Mouse (Mus musculus) C2C12 (cell line): ENCODE results near the gene Fbxo31. TPM values are rescaled to one million over a fixed set of nuclear protein-coding genes. Genes with fewer than 3 reads are reported as not detected.

Experiments used
- H3K27me3 ChIP-seq: one replicate; pipeline ENCODE4 v1.6.1; 2011; ENCODE audit not compliant: control insufficient read depth, insufficient read depth, insufficient read length
- H3K36me3 ChIP-seq: one replicate; pipeline ENCODE4 v1.6.1; 2011; ENCODE audit not compliant: control insufficient read depth, insufficient read depth
- H3K4me3 ChIP-seq: one replicate; pipeline ENCODE4 v1.5.1; 2011; ENCODE audit warnings: mild to moderate bottlenecking, control low read depth; ENCODE audit not compliant: poor library complexity, insufficient read depth, severe bottlenecking
- H3K79me2 ChIP-seq: one replicate; pipeline ENCODE4 v1.6.1; 2011; ENCODE audit not compliant: control insufficient read depth, insufficient read depth
- H3K79me3 ChIP-seq: one replicate; pipeline ENCODE4 v1.6.1; 2011; ENCODE audit warnings: low read depth, control low read depth
- H3ac ChIP-seq: one replicate; pipeline ENCODE3; 2011; ENCODE audit warnings: low read depth; ENCODE audit not compliant: control insufficient read depth, insufficient read length
- CEBPB ChIP-seq: IDR thresholded peaks from one replicate; pipeline ENCODE4 v1.6.1; 2011; ENCODE audit warnings: low read depth, mild to moderate bottlenecking, control low read depth, moderate library complexity
- CTCF ChIP-seq: IDR thresholded peaks from one replicate; pipeline ENCODE4 v1.5.1; 2011; ENCODE audit not compliant: control insufficient read depth, insufficient read depth, insufficient read length
- FOSL1 ChIP-seq: IDR thresholded peaks from one replicate; pipeline ENCODE4 v1.8.0; 2011; ENCODE audit warnings: mild to moderate bottlenecking, low read length; ENCODE audit not compliant: poor library complexity, insufficient read depth, severe bottlenecking
- MAX ChIP-seq: IDR thresholded peaks from one replicate; pipeline ENCODE4 v1.6.1; 2011; ENCODE audit warnings: mild to moderate bottlenecking, control low read depth
- MYOD1 ChIP-seq: IDR thresholded peaks from one replicate; pipeline ENCODE4 v1.6.1; 2011; ENCODE audit warnings: low read depth; ENCODE audit not compliant: control insufficient read depth, insufficient read length
- MYOG ChIP-seq: IDR thresholded peaks from one replicate; pipeline ENCODE4 v1.6.1; 2011; ENCODE audit not compliant: control insufficient read depth, insufficient read length; ENCODE audit errors: extremely low read depth
- USF1 ChIP-seq: IDR thresholded peaks from one replicate; pipeline ENCODE4 v1.6.1; 2011; ENCODE audit warnings: low read depth, mild to moderate bottlenecking, control low read depth, moderate library complexity
- polyA plus RNA-seq: library from polyadenylated mRNA; unstranded; fragments of >200 nt; fragmentation: generic; extraction: Trizol; gene quantifications from one replicate; pipeline ENCODE4 v1.2.1, GENCODE M21; 2012; ENCODE audit warnings: missing spikeins

The Fbxo31 gene
- polyA plus RNA-seq, 1 experiment, result 9.4 TPM

DNA sequence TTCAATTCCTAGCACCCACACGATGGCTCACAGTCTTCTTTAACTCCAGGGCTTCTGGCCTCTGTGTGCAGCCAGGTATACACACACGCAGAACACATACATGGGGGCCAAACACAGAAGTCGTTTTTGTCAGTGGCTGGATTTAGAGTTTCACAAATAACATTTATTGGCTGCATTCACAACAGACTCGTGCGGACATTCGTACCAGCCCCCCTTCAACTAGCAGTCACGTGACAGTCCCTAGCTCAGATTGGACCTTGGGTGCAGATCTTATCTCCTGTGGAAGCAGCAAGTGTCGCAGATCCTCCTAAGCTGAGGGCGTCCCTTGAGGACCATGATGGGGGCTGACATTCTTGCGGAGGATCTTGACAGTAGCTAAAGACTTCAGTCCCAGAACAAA is 48.0 kb downstream of the Fbxo31 start:
- Histone ChIP-seq H3K36me3 (no peaks in the 10 kb centered on the region), H3K27me3 (peaks cover 46% of the 10 kb centered on the region), H3K79me2 (no peaks in the 10 kb centered on the region), H3ac (no peak overlapping the region), H3K4me3 (no peak overlapping the region), H3K79me3 (no peaks in the 10 kb centered on the region)
- no peak for TF ChIP-seq MYOD1

DNA sequence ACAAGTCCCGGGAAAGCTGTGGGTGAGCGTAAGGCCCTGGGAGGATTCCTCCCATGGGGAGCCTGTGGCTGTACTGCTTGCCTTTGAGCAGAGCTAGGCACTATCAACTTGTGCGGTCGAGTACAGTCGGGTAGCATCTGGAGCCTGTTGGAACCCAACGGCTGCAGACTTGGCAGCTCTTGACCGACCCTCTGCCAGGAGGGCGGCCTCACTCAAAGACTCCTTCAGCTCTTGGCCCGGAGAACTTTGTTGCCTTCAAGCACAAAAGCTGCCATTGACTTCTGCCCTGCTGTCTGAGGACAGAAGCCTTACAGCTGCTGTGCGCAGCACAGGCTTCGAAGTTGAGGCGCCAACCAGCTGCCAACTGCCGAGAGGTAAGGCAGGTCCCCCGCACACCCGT is 49.8 kb downstream of the Fbxo31 start:
- Histone ChIP-seq H3K36me3 (no peaks in the 10 kb centered on the region), H3K79me2 (no peaks in the 10 kb centered on the region), H3K79me3 (no peaks in the 10 kb centered on the region), H3K4me3 (no peak overlapping the region), H3ac (no peak overlapping the region), H3K27me3 (peaks cover 56% of the 10 kb centered on the region)
- TF ChIP-seq MYOD1 (no peak), CEBPB (no peak), FOSL1 (no peak), MAX (no peak), USF1 (no peak), MYOG (no peak), CTCF (no peak)

DNA sequence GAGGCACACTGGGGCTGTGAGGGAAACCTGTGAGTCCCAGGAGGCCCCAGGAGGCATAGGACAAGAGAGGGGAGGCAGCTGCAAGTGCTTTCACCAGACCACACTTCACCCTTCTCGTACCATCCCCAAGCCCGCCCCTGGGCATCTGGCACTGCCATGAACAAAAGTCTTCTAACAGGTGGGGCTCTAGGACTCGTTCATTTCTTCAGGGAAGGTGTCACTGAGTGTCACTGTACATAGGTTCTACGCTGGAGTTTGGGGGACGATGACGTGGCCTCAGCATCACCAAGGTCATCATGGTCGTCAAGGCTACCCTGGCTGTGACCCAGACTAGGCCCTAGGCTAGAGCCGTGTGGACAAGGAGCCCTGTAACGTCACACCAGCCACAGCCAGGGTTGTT is 50.9 kb downstream of the Fbxo31 start:
- Histone ChIP-seq H3K79me3 (no peaks in the 10 kb centered on the region), H3K27me3 (peaks cover 56% of the 10 kb centered on the region), H3K4me3 (no peak overlapping the region), H3K79me2 (no peaks in the 10 kb centered on the region), H3ac (no peak overlapping the region), H3K36me3 (no peaks in the 10 kb centered on the region)
- TF ChIP-seq CEBPB (no peak), MYOD1 (no peak), MYOG (no peak), MAX (no peak), USF1 (no peak), FOSL1 (no peak), CTCF (no peak)

DNA sequence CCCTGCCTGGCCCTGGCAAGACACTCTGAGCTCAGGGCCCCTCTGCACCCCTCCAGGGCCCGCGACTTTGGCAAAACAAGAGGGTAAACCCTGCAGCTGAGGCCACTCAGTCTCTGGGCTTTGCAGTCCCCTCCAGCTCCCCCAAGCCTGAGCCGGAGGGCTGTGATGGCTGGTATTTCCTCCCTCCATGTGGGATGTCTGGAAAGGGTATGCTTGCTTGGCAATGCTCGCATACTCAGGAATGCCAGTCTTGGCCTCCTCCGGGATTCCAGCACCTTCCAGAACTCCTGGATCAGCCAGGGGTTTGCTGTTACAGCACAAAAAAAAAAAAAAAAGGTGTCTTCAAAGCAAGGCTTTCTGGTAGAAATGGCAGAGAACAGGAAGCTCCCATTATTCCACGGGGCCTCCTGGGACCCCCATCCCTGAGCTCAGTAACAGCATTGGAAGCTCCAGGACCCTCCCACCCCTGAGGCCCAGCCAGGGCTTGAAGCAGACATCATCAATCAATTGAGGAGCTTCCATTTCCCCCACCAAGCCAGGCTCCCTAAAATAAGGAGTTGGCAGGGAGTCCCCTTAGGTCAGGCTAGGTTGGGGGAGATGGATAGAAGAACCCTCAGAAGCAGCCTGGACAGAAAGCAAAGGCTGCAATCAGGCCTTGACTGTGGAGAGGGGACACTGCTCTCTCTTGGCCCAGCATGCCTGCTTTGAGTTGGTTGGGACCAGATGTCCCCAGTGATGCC is 51.6 kb downstream of the Fbxo31 start:
- TF ChIP-seq CTCF (no peak), FOSL1 (no peak), MYOD1 (no peak), USF1 (no peak)
- Histone ChIP-seq H3K79me3 (no peaks in the 10 kb centered on the region), H3ac (no peak overlapping the region), H3K79me2 (no peaks in the 10 kb centered on the region), H3K36me3 (no peaks in the 10 kb centered on the region), H3K4me3 (no peak overlapping the region), H3K27me3 (peaks cover 56% of the 10 kb centered on the region)

DNA sequence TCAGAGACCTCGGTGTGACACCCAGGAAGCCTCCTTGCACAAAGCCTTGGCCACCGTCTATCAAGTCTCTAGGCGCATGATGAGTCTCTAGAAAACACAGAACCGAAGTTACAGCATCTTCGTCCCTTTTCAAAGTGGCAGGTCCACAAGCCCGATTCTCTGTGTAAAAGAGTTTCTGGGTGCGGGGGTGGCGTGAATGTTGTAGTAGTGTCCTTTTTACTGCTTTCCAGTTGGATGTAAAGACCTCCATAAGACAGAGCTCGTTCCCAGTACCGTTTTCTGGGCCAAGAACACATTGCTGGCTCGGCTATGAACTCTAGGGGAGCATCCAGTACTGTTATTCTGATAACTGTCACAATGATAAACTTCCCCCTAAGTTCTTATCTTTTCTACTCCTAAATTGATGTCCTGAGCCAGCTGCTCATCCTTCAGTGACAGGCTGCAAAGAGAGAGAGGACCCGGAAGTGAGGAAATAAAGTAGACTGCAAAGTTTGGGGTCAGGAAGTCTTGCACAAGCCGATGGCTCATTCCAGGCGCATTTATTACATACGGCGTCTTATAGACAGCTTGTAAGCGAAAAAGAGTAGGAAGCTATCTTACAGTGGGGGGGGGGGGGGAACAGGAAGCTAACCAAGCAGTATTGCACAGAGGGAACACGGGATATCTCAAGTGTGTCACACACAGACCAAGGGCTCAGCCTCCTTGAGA is 53.3 kb downstream of the Fbxo31 start:
- Histone ChIP-seq H3K79me3 (no peaks in the 10 kb centered on the region), H3K4me3 (no peak overlapping the region), H3ac (no peak overlapping the region), H3K79me2 (no peaks in the 10 kb centered on the region), H3K36me3 (no peaks in the 10 kb centered on the region), H3K27me3 (peaks cover 46% of the 10 kb centered on the region)
- TF ChIP-seq USF1 (no peak), MYOD1 (no peak), FOSL1 (no peak), MYOG (no peak), CEBPB (no peak), CTCF (no peak), MAX (no peak)

DNA sequence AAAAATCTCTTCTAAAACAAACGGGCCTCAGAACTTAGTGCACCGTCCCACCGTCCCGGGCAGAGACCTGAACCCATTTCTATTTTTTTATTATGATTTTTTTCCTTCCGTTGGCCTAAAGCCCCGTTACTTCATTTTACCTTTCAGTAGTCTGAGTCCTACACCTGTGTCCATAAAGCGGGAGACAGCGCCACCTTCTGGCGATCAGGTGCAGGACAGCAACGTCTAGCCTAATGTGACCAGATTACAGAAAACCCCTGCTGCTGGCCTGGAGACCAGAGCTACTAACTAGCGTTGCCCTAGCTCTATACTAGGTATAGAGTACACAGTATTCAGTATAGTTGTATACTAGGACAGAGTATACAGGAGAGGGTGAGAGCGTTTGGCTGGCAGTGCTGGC is 65.2 kb downstream of the Fbxo31 start:
- TF ChIP-seq CTCF (peak; percentile 84), MYOD1 (no peak), USF1 (no peak)
- Histone ChIP-seq H3K27me3 (peaks cover 43% of the 10 kb centered on the region), H3K79me2 (no peaks in the 10 kb centered on the region), H3ac (no peak overlapping the region), H3K79me3 (no peaks in the 10 kb centered on the region), H3K36me3 (no peaks in the 10 kb centered on the region), H3K4me3 (no peak overlapping the region)
